In the genomic region with DNA sequence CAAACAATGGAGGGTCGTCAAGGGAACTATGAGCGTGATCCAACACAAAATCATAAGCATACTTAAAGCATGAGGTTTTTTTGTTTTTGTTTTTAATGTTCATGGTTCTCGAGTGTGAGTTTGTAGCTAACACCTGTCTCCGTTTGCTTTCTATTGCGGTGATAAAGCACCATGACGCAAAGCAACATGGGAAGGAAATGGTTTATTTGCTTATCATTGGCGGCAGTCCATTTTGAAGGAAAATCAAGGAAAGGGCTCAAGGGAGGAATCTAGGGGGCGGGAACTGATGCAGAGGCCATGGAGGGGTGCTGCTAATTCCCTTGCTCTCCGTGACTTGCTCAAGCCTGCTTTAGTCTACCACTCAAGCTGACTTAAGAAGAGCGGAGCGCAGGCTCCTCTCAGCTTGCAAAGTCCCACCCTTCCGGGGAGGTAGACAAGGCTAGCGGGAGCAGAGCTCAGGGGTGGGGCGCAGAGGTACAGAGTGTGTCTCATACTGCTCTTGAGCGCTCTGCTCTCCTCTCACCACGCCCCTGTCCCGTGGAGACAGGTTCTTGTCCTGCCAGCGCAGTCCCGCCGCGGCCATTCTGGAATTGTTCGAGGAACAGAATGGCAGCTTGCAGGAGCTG, we compare ENCODE assay signal across 9 mouse cellular contexts. TPM values are rescaled to one million over a fixed set of nuclear protein-coding genes. Genes with fewer than 3 reads are reported as not detected.
DNase-seq lines count a peak whose midpoint lies in the region; ATAC-seq and TF ChIP-seq lines count a peak whose summit lies in the region.
"Had no signal": no experiment of that assay in that cellular context is flagged by ENCODE, and none has a peak within 500 bp of the region (broad histone marks: within the 10 kb centered on the region; RNA-seq: fewer than 3 reads in every experiment).

No protein-coding gene starts in this region.

- H3K9me3 ChIP-seq in heart, embryonic 12.5 days (replicated peaks), result no peaks in the 10 kb centered on the region
- no peaks in the 10 kb centered on the region for H3K9me3 ChIP-seq in embryonic facial prominence, embryonic 15.5 days (replicated peaks)
- no peaks in the 10 kb centered on the region for H3K9me3 ChIP-seq in limb, embryonic 11.5 days (ENCODE audit: control insufficient read depth, low read length)
- H3K9me3 ChIP-seq in midbrain, postnatal 0 days (ENCODE audit: low read length), result no peaks in the 10 kb centered on the region
- H3K9me3 ChIP-seq: G1E had no signal

- H3K27me3 ChIP-seq in heart, embryonic 12.5 days (replicated peaks), result peaks cover 37% of the 10 kb centered on the region
- H3K27me3 ChIP-seq in embryonic facial prominence, embryonic 15.5 days, result peaks cover 6% of the 10 kb centered on the region
- peaks cover 6% of the 10 kb centered on the region; the same call in 1 of the 2 replicates for H3K27me3 ChIP-seq in limb, embryonic 11.5 days (ENCODE audit: control insufficient read depth, insufficient read depth, low read length)
- no peaks in the 10 kb centered on the region for H3K27me3 ChIP-seq in midbrain, postnatal 0 days (ENCODE audit: insufficient read depth, low read length)

- H3K4me2 ChIP-seq in heart, embryonic 12.5 days, result peak overlapping the region; percentile 68
- H3K4me2 ChIP-seq in embryonic facial prominence, embryonic 15.5 days (replicated peaks), result peak overlapping the region; percentile 30
- H3K4me2 ChIP-seq in limb, embryonic 11.5 days (ENCODE audit: low read depth, severe bottlenecking), result peak overlapping the region; percentile 27; the same call in 1 of the 2 replicates
- H3K4me2 ChIP-seq in midbrain, postnatal 0 days (ENCODE audit: low read depth, low read length, poor library complexity, severe bottlenecking), result peak overlapping the region; percentile 36

- ATAC-seq in heart, embryonic 12.5 days (ENCODE audit: insufficient number of reproducible peaks, low FRiP score), result peak; percentile 49; the same call in 1 of the 2 replicates
- ATAC-seq in embryonic facial prominence, embryonic 15.5 days (ENCODE audit: insufficient number of reproducible peaks, low FRiP score, low TSS enrichment, low read depth), result no peak
- ATAC-seq in limb, embryonic 11.5 days (ENCODE audit: insufficient number of reproducible peaks, low FRiP score, low TSS enrichment, low read depth), result no peak
- ATAC-seq in midbrain, postnatal 0 days (ENCODE audit: low FRiP score), result 0 out of 2 replicates have a peak, but pooled peaks have one; percentile 45
- ATAC-seq in megakaryocyte, adult 5-6 weeks (ENCODE audit: poor library complexity, severe bottlenecking), result no peak

- H3K36me3 ChIP-seq in heart, embryonic 12.5 days, result no peaks in the 10 kb centered on the region
- no peaks in the 10 kb centered on the region for H3K36me3 ChIP-seq in embryonic facial prominence, embryonic 15.5 days
- H3K36me3 ChIP-seq in limb, embryonic 11.5 days (ENCODE audit: control insufficient read depth, insufficient read depth, low read length), result no peaks in the 10 kb centered on the region
- no peaks in the 10 kb centered on the region for H3K36me3 ChIP-seq in midbrain, postnatal 0 days (ENCODE audit: insufficient read depth, low read length)

- no peak for DNase-seq in heart, adult 9 months (ENCODE audit: low spot score in 2 of 2)
- no peak for DNase-seq in limb, embryonic 11.5 days (ENCODE audit: low spot score)
- no peak for DNase-seq in midbrain, postnatal 0 days (ENCODE audit: low spot score)
- DNase-seq in layer of hippocampus, postnatal 25 days (ENCODE audit: extremely low spot score in 1 of 2, low spot score in 1 of 2), result no peak
- DNase-seq in cerebellum, postnatal 14 days, result no peak

- H3K9ac ChIP-seq in heart, embryonic 12.5 days, result peak overlapping the region; percentile 47
- H3K9ac ChIP-seq in embryonic facial prominence, embryonic 15.5 days, result no peak overlapping the region
- H3K9ac ChIP-seq in limb, embryonic 11.5 days (ENCODE audit: low read length), result no peak overlapping the region
- H3K9ac ChIP-seq in midbrain, postnatal 0 days (replicated peaks; ENCODE audit: low read length, poor library complexity, severe bottlenecking), result 0 out of 2 replicates have a peak overlapping the region, but pooled peaks have one; percentile 24

- H3K4me1 ChIP-seq in heart, embryonic 12.5 days (replicated peaks), result peaks cover 6% of the 10 kb centered on the region
- H3K4me1 ChIP-seq in embryonic facial prominence, embryonic 15.5 days, result 0 out of 2 replicates have a peak, but pooled peaks cover 5% of the 10 kb centered on the region
- H3K4me1 ChIP-seq in limb, embryonic 11.5 days (ENCODE audit: control insufficient read depth, insufficient read depth, low read length), result no peaks in the 10 kb centered on the region
- peaks cover 4% of the 10 kb centered on the region; the same call in 1 of the 2 replicates for H3K4me1 ChIP-seq in midbrain, postnatal 0 days (ENCODE audit: insufficient read depth, low read length)

- H3K27ac ChIP-seq in heart, embryonic 12.5 days (ENCODE audit: poor library complexity, severe bottlenecking), result no peak overlapping the region
- no peak overlapping the region for H3K27ac ChIP-seq in embryonic facial prominence, embryonic 15.5 days (replicated peaks)
- no peak overlapping the region for H3K27ac ChIP-seq in limb, embryonic 11.5 days (replicated peaks; ENCODE audit: low read depth, low read length)
- no peak overlapping the region for H3K27ac ChIP-seq in midbrain, postnatal 0 days (ENCODE audit: low read depth, low read length)

- 23% methylated on average over 22 of the region's 22 CpGs for WGBS in heart, embryonic 12.5 days
- 41% methylated on average over 22 of the region's 22 CpGs for WGBS in embryonic facial prominence, embryonic 15.5 days
- 33% methylated on average over 22 of the region's 22 CpGs for WGBS in limb, embryonic 11.5 days
- WGBS in midbrain, postnatal 0 days, result 50% methylated on average over 22 of the region's 22 CpGs

- no peak for TF ChIP-seq CTCF in midbrain, postnatal 0 days (IDR thresholded peaks at IDR 0.05)

- H3K4me3 ChIP-seq in heart, embryonic 12.5 days, result peak overlapping the region; percentile 31
- 0 out of 2 replicates have a peak overlapping the region, but pooled peaks have one; percentile 1 for H3K4me3 ChIP-seq in embryonic facial prominence, embryonic 15.5 days (replicated peaks)
- H3K4me3 ChIP-seq in limb, embryonic 11.5 days (ENCODE audit: low read depth, low read length), result no peak overlapping the region
- H3K4me3 ChIP-seq in midbrain, postnatal 0 days (ENCODE audit: low read depth, low read length), result no peak overlapping the region

RNA-seq across cellular contexts. Expression of gene Unc5cl, which starts 12.2 kb away (rescaled TPM):
- 0.09 and 0.36 TPM in 2 replicates for polyA plus RNA-seq in heart, embryonic 12.5 days (2016; fragmentation: Nextera tagmentation; extraction: Ambion mirVana)
- polyA plus RNA-seq in embryonic facial prominence, embryonic 15.5 days (2015; fragmentation: Nextera tagmentation; extraction: Ambion mirVana), result 0.43 TPM in 1 of 2 replicates, not detected in the other
- 0.13 and 0.33 TPM in 2 replicates for polyA plus RNA-seq in limb, embryonic 11.5 days (2014; fragmentation: Nextera tagmentation; extraction: Ambion mirVana)
- 0.19 and 0.49 TPM in 2 replicates for total RNA-seq in midbrain, postnatal 0 days (2014; rRNA removed)
- 0.06 and 0.32 TPM in 2 replicates for polyA plus RNA-seq in midbrain, postnatal 0 days (2015; fragmentation: Nextera tagmentation; extraction: Ambion mirVana)
- total RNA-seq in layer of hippocampus, postnatal 25 days (2021), result under 1 TPM; 0.47 to 0.64 TPM
- 0.38 TPM in 1 of 2 replicates, not detected in the other for total RNA-seq in megakaryocyte, adult 5-6 weeks (2015)
- total RNA-seq in megakaryocyte, adult 5-6 weeks (2017), result 0.37 and 0.40 TPM in 2 replicates

RNA-seq across cellular contexts. Expression of gene Tspo2, which starts 15.6 kb away (rescaled TPM):
- polyA plus RNA-seq in heart, embryonic 12.5 days (2016; fragmentation: Nextera tagmentation; extraction: Ambion mirVana), result 4.5 and 5.7 TPM in 2 replicates
- 1.6 and 2.4 TPM in 2 replicates for polyA plus RNA-seq in embryonic facial prominence, embryonic 15.5 days (2015; fragmentation: Nextera tagmentation; extraction: Ambion mirVana)
- polyA plus RNA-seq in limb, embryonic 11.5 days (2014; fragmentation: Nextera tagmentation; extraction: Ambion mirVana), result 0.50 and 0.63 TPM in 2 replicates
- total RNA-seq in midbrain, postnatal 0 days (2014; rRNA removed), result 0.22 and 0.85 TPM in 2 replicates
- polyA plus RNA-seq in midbrain, postnatal 0 days (2015; fragmentation: Nextera tagmentation; extraction: Ambion mirVana), result 0.74 and 1.4 TPM in 2 replicates
- total RNA-seq in layer of hippocampus, postnatal 25 days (2021), result not detected
- total RNA-seq in megakaryocyte, adult 5-6 weeks (2015), result 3.2 and 5.3 TPM in 2 replicates
- 4.4 and 14.3 TPM in 2 replicates for total RNA-seq in megakaryocyte, adult 5-6 weeks (2017)

RNA-seq across cellular contexts. Expression of gene Apobec2, which starts 34.2 kb away (rescaled TPM):
- polyA plus RNA-seq in heart, embryonic 12.5 days (2016; fragmentation: Nextera tagmentation; extraction: Ambion mirVana), result 199 and 207 TPM in 2 replicates
- polyA plus RNA-seq in embryonic facial prominence, embryonic 15.5 days (2015; fragmentation: Nextera tagmentation; extraction: Ambion mirVana), result 25.7 and 38.4 TPM in 2 replicates
- polyA plus RNA-seq in limb, embryonic 11.5 days (2014; fragmentation: Nextera tagmentation; extraction: Ambion mirVana), result 1.5 and 2.2 TPM in 2 replicates
- total RNA-seq in midbrain, postnatal 0 days (2014; rRNA removed), result 0.11 and 0.80 TPM in 2 replicates
- 0.31 and 0.32 TPM in 2 replicates for polyA plus RNA-seq in midbrain, postnatal 0 days (2015; fragmentation: Nextera tagmentation; extraction: Ambion mirVana)
- total RNA-seq in layer of hippocampus, postnatal 25 days (2021), result under 1 TPM in 1 of 2 experiments, not detected in 1; 0.20 TPM
- 0.45 TPM in 1 of 2 replicates, not detected in the other for total RNA-seq in megakaryocyte, adult 5-6 weeks (2015)
- 0.20 TPM in 1 of 2 replicates, not detected in the other for total RNA-seq in megakaryocyte, adult 5-6 weeks (2017)
- polyA plus RNA-seq: G1E had no signal

RNA-seq across cellular contexts. Expression of gene Oard1, which starts 57.1 kb away (rescaled TPM):
- polyA plus RNA-seq in heart, embryonic 12.5 days (2016; fragmentation: Nextera tagmentation; extraction: Ambion mirVana), result 43.6 and 45.4 TPM in 2 replicates
- polyA plus RNA-seq in embryonic facial prominence, embryonic 15.5 days (2015; fragmentation: Nextera tagmentation; extraction: Ambion mirVana), result 46.5 TPM in 2 replicates
- 71.6 and 75.0 TPM in 2 replicates for polyA plus RNA-seq in limb, embryonic 11.5 days (2014; fragmentation: Nextera tagmentation; extraction: Ambion mirVana)
- total RNA-seq in midbrain, postnatal 0 days (2014; rRNA removed), result 12.9 and 15.0 TPM in 2 replicates
- 28.0 and 30.2 TPM in 2 replicates for polyA plus RNA-seq in midbrain, postnatal 0 days (2015; fragmentation: Nextera tagmentation; extraction: Ambion mirVana)
- 10 to 100 TPM; 10.5 to 13.7 TPM for total RNA-seq in layer of hippocampus, postnatal 25 days (2021)
- 40.3 and 42.5 TPM in 2 replicates for total RNA-seq in megakaryocyte, adult 5-6 weeks (2015)
- total RNA-seq in megakaryocyte, adult 5-6 weeks (2017), result 52.8 and 53.3 TPM in 2 replicates

RNA-seq across cellular contexts. Expression of gene Nfya, which starts 57.2 kb away (rescaled TPM):
- polyA plus RNA-seq in heart, embryonic 12.5 days (2016; fragmentation: Nextera tagmentation; extraction: Ambion mirVana), result 13.7 and 14.0 TPM in 2 replicates
- 14.2 TPM in 2 replicates for polyA plus RNA-seq in embryonic facial prominence, embryonic 15.5 days (2015; fragmentation: Nextera tagmentation; extraction: Ambion mirVana)
- 30.5 and 31.2 TPM in 2 replicates for polyA plus RNA-seq in limb, embryonic 11.5 days (2014; fragmentation: Nextera tagmentation; extraction: Ambion mirVana)
- total RNA-seq in midbrain, postnatal 0 days (2014; rRNA removed), result 22.7 and 30.9 TPM in 2 replicates
- 3.8 and 4.1 TPM in 2 replicates for polyA plus RNA-seq in midbrain, postnatal 0 days (2015; fragmentation: Nextera tagmentation; extraction: Ambion mirVana)
- total RNA-seq in layer of hippocampus, postnatal 25 days (2021), result 10 to 100 TPM; 26.7 to 27.1 TPM
- 83.3 and 85.2 TPM in 2 replicates for total RNA-seq in megakaryocyte, adult 5-6 weeks (2015)
- total RNA-seq in megakaryocyte, adult 5-6 weeks (2017), result 32.8 and 47.1 TPM in 2 replicates

Comparison
In these comparisons a context has a peak if more than half of its experiments do, and no peak if none do; other contexts are left out.
1. ATAC-seq: peak in heart, embryonic 12.5 days (single experiment) and midbrain, postnatal 0 days (single experiment); none in embryonic facial prominence, embryonic 15.5 days (single experiment), limb, embryonic 11.5 days (single experiment) and megakaryocyte, adult 5-6 weeks (single experiment).
2. H3K4me3 ChIP-seq: peak in heart, embryonic 12.5 days (single experiment) and embryonic facial prominence, embryonic 15.5 days (single experiment); none in limb, embryonic 11.5 days (single experiment) and midbrain, postnatal 0 days (single experiment).
3. H3K9ac ChIP-seq: peak in heart, embryonic 12.5 days (single experiment) and midbrain, postnatal 0 days (single experiment); none in embryonic facial prominence, embryonic 15.5 days (single experiment) and limb, embryonic 11.5 days (single experiment).
4. Peak in every context shown above with its lines, with median percentiles within 50 percentile points of each other: H3K4me2 ChIP-seq.